Mouse (Mus musculus) E14TG2a.4 (cell line): Measurements from ENCODE around the gene E430018J23Rik.
A peak's percentile ranks its signal among the peaks of the same experiment; 100 is the strongest.

Experiments
- CTCF ChIP-seq: conservative IDR thresholded peaks from 2 replicates; pipeline ENCODE4 v1.5.1; 2014; ENCODE audit warnings: low read length
- NANOG ChIP-seq: IDR thresholded peaks from 2 replicates; pipeline ENCODE4 v1.6.1; 2014; ENCODE audit warnings: borderline replicate concordance, low read length, mixed read lengths

GRCm38 (mm10) chr7:127402980-127403379 is 9.6 kb upstream of the E430018J23Rik start:
- peak; percentile 53 for TF ChIP-seq CTCF
- no peak for TF ChIP-seq NANOG
